Mouse (Mus musculus) spleen, postnatal 36 days (tissue): ENCODE measurements around the gene Arhgap17.

Experiments used
- DNase-seq, 2 experiments: peaks; one replicate each; pipeline ENCODE4 v3.0.0; 2022; ENCODE audit warnings: low spot score in 2 of 2, mixed read lengths in 1 of 2

Arhgap17 gene

DNA sequence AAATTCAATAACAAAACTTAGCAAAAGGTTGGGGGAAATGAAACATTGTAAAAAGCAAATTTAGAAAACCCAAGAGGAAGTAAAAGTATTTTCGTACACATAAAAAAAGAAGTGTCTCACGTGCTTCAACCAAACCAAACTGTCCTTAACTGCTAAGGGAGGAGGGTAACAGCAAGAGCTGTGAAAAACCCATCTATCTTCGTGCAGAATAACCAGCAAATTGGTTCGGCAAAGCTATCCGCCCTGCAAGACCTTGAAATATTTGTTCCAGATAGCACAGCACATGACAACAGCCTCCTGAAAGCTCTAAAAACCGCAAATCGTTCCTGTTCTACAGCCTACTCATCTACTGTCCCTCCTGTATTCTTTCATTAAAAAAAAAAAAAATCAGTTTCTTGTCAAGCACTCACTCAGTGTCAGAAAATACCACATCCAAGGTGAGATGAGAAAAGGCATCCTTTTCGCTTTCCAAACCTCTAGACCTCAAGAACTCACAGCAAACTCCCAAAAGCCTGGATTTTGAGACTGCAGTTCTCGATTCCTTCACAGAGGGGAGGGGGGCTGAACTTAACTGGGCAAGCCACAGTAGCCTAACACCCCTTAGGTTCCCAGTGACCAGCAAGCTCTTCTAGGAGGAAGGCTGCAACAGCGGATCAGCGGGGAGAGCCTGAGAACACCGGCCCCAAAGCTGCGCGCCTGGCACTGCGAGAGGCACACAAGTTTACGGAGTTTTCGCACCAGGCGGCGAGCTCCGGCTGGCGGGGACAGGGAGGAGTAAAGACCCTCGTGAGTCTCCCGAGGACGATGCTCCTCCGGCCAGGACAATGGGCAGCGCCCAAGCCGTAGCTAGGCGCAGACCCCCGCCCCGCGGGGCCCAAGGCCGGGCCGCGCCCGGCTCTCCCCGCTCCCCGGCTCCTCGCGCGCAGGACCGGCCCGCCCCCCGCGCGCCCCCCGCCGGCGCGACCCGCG, 653 bp downstream of the Arhgap17 start:
- peak; percentile 47 to 62 for DNase-seq

DNA sequence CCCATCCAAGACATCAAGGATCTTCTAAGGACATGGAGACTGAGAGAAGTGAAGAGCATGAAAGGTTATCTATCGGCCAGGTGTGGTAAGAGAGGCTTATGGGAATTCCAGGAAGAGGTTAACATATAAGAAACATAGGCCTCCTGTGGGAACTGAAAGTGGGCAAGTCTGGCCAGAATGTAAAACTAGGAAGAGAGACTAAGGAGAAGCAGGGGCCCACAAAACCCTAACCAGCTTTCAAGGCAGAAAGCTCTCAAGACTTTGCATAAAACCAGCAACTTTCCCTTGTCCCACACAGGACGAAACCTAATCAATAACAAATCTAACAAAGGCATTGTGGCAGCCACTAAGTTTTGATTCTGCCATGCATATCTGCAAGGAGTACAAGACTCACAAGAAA, 1.5 kb downstream of the Arhgap17 start:
- peak; percentile 26 to 35 for DNase-seq

DNA sequence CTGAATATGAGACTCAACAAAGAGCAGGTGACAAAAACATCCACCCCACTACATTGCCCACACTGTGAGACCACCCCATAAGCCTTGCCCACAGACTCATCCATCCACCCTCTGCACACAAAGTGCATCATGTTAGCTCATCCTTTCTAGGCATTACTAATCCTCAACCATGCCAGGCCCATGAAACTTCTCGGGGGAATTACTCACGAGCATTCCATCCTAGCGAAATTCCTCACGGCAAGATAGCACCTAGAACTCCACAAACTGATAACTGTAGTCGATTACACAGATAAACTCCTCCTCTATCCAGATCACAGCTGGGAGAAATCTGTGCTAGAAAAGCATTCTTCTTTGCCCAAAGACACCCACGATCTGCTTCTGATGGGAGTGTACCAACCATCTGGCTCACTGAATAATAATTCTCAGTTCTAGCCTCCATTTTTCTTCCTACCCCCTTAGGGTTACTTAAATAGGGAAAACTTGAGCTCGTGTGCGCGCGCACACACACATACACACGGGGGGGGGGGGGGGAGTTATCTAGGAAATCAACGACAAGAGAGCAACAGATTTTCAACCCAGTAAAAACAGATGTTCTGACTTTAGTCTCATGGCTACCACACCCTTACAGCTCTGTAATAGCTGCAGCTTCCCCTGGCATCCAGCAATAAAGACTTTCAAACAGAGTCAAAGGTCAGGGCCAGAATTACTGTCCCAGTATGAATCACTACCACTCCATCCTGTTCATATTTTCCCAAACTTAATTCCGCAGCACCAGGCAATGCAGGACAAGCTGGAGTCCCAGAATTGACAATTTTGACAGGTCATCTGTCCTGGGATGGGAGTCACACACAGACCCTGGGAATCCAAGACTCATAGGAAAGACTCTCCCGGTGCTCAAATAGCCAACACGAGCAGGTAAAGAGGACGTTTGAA, 2.2 kb downstream of the Arhgap17 start:
- no peak for DNase-seq

DNA sequence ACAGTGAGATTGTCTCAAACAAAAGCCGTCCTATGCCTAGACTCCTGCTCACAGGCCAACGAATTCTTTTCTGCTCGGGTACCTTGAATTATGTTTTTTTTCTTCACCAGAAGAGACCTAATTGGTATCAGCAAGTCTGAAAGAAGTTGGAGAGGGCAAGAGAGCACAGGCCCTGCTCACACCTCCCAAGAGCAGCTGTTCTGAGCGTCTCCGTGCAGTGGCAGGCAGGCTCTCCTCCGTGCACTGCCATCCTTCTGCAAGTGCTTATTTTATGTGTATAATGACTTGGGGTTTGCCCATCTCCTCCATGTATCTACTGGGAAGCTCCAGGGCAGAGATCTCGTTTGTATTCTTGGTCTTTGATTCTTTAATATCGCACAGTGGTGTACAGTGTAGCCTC, 2.9 kb downstream of the Arhgap17 start:
- no peak for DNase-seq

DNA sequence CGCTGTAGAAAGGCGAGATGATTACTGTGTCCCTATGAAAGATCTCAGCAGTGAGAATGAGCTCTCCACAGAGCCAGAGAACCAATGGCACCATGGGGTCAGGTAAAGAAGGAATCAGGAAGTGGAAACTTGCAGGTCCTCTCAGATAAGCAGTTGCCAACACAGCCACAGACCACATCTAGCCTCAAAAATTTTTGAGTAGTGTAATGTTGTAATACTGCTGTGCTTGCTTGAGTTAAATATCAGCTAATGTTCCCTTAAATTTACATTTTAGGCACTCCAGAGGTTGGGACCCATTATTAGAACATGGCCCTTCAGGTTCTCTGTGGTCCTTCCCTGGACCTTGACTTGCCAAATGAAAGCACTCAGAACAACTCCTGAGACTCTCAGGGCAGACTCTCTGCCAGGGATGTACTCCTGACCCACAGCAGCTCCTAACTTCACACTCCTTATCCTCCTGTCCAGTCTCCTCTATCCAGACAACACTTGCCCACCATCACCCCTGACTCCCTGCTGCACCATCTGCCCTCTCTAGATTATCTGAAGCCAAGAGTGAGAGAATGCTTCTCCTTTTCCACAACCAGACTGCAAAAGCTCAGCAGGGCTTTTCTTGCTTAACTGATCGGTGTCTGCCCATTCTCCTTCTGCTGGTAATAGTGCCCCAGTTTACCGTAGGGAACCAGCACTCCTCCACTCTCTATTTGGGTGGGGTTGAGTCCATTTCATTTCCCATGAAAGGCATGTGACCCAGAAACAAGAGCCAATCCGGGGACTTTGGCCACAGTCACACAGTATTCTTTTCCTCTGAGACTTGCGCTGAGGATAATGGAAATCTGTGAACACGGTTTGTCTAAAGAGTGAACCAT, 3.6 kb downstream of the Arhgap17 start:
- DNase-seq: peak in 1 of 2 experiments; percentile 18

DNA sequence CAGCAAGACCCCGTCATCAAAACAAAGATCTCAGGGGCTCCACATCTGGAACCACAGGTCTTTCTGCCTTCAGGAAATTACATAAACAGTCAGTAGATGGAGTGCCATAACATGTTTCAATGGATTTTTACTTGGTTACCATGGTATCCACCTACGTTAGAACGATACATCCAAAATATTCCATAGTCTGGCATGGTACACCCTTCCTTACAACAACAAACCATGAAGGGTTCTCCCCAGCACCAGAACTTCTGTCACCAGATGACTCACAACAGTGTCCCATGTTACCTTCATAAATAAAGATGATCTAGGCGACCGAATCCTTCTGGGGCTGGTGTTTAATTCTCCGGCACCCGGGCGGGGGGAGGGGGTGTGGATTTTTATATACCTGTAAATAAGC, 5.7 kb downstream of the Arhgap17 start:
- no peak for DNase-seq

DNA sequence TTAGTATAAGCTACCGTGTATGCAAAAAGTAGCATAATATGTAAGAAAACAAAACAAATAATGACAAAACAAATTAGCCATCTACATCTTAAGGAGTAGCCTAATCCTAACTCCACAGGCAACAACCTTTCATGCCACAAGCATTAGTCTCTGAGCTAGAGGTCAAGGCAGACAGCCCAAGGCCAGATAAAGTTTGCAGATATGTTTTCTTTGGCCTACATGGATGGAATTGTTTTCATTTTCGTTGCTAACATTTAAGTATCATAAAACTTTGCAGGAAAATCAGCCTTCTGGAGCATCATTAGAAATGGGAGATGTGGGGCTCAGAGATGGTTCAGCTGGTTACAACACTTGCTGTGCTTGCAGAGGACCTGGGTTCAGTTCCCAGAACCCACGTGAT, 6.9 kb downstream of the Arhgap17 start:
- DNase-seq: no peak

DNA sequence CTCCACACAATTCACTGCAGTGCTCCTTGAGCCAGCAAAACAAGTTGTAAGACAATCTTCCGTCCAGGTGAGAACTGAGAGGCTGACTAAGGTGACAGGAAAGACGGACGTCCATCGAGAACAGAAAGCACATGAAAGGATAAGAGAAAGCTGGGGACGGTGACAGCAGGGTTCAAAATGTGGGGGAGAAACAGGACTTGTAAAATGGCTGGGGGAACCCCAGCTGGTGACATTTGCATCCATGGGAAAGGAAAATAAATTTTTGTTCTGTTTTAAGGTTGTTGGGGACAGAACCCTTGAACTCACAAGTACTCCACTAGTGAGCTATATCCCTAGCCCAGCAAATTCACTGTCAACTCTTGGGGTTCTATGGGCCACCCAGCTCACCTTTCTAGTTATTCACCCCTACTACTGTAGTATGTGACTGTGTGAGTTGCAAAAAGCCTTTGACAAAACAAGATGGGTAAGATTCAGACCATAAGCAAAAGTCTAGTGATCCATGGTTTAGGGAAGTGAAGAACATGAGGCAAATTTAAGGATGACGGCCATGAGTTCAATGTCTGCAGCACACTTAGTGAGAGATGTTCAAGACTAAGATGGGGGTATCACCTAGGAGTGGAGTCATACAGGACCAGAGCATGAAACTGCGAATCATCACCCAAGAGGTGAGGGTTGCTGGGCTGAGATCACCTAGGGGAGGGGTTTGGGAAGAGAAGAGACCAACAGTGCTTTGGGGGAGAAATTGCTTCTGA, 8.3 kb downstream of the Arhgap17 start:
- DNase-seq: no peak

DNA sequence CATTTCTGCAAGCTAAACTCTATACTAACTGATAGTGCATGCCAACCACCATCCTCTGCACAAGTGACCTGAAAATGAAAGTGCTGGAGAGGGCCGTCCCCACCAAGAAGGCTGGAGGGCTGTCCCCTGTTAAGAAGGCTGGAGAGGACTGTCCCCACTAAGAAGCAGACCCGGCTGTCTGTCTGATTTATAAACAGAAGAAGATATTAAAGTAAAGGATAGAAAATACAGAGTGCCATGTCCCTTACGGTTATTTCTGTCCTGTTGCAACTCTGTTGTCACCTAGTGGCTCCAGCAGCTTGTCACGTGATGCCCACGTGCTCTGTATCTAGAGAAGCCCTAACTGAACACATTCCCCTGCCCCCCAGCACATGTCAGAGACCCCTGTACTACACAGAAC, 9.5 kb downstream of the Arhgap17 start:
- DNase-seq: no peak

DNA sequence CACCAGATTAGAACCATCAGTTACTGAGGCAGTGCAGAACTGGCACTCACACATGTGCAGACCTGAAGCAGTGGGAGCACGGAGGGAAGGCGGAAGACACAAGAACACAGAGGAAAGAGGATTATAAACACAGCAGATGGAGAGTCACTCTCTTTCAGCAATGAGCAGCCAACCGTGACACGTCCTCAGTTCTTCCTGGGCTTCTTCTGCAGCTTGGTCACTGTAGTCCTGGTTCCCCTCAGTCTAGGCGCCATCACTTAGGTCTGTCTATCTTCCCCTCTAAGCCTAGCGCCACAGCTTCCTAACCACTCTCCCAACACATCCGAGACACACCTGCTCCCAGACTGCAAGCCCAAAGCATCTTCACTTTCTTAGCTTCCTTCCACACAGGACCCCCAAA, 10.6 kb downstream of the Arhgap17 start:
- DNase-seq: no peak

DNA sequence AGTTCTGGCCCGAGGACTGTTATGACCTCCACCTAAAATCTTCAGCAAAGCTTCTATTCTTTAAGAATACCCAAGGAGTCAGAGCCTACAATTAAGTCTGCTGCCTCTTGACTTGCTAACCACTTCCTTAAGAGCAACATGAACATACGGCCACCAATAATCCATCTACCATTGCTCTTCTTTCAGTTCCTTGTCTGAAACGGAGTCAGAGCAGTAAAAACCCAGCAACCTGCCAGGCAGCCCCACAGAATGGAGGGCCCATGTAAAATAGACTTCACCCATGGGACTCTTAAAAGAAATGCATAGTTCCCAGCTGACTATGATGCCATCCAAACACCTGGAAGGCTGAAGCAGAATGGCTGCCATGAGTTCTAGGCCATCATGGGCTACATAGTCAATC, 13.6 kb downstream of the Arhgap17 start:
- peak; percentile 62 to 66 for DNase-seq

DNA sequence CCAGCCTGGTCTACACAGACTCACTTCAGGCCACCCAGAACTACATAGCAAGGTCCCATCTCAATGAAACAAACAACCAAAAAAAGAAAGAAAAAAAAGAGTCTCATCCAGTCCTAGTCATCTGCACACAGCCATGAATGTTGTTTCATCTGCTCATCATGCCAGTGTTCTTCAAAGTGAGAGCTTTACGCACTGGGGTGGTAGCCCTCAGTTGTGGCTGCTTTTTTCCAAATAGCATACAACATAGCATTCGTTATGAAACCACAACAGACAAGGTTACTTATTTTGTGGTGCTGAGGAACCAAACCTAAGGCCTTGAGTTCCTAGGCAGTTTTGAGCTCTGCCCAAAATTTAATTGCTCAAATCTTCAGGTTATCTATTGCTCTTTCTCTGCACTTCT, 14.9 kb downstream of the Arhgap17 start:
- DNase-seq: no peak

DNA sequence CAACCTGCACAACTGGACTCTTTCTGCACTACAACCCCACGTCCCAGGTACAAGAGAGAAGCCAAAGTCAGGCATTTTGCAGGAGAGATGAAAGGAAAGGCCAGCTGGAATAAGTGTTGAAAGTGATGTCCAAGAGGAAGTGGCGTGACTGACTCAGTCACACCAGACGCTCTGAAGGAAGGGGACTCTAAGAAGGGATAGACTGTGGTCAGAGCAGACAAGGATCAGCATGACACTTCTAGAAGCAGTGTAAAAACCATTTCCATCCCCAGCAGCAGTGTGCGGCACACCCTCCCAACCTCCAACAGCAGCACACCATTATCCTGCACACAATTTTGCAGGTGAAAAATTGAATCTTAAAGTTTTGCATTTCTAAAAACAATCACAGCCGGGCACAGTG, 15.3 kb downstream of the Arhgap17 start:
- DNase-seq: no peak

DNA sequence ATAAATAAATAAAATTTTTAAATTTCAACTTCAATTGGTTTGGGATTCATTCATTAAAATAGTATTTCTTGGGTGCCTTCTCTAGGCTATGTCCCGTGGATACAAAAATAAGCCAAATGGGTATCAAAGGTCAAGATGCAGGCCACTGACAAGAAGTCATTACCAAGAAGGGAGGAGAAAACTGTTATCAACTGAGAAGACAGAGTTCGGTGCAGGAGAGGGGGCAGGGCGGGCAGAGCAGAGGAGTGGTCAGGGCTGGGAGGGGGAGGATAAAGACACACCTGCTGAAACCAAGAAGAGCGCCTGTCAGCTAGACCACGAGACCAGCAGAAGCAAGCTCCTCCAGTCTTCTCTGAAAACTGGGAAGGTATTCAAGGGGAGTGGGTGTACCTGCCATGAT, 15.8 kb downstream of the Arhgap17 start:
- DNase-seq: peak in 1 of 2 experiments; percentile 36

DNA sequence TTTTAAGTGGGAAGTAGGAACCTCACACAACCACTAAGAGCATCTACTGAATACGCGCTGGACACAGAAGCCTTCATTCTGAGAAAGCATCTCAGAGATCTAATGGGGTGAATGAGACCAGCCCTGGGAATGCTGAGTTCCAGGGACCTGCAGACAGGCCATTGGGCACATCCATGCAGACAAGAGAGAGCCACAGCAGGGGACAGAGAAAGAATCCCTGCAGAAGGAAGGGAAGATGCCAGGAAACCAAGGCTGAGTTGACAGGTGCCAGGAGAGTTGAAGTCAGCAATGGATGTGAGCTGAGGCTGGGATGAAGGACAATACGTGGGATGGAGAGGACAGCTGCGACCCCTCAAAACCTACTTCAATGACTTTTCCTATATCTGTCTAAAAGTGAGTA, 16.6 kb downstream of the Arhgap17 start:
- DNase-seq: no peak

DNA sequence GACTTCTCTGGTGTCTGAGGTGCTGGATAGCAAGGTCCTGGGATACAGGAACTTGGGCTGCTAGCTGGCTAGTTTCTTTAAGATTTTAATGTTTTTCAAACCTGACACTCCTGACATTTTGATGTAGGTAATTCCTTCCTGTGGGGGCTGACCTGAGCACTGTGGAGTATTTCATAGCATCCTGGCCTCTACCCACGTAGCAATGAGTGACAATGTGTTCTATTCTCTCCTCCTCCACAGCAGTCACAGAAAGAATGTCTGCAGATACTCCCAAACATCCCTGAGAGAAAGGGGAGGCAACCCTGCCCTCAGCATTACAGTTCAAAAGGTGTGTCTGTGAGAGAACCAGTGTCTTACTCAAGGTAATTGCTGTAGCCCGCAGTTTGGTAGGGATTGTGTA, 19.5 kb downstream of the Arhgap17 start:
- DNase-seq: no peak

DNA sequence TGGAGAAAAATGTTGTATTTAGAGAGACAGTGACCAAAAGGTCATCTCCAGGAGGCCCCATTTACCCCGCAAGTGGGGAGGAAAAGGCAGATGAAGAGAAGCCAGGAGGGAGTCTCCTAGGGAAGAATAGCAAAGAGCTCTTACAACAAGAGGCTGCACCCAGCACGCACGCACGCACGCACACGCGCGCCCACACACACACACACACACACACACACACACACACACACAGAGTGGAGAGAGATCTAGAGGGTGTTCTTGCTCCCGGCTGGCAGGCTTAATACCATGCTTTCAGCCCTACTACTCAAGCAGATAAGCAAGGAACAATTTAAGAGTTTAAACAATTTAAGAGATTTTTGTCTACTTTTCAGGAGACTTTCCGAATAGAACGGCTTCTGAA, 19.9 kb downstream of the Arhgap17 start:
- no peak for DNase-seq

DNA sequence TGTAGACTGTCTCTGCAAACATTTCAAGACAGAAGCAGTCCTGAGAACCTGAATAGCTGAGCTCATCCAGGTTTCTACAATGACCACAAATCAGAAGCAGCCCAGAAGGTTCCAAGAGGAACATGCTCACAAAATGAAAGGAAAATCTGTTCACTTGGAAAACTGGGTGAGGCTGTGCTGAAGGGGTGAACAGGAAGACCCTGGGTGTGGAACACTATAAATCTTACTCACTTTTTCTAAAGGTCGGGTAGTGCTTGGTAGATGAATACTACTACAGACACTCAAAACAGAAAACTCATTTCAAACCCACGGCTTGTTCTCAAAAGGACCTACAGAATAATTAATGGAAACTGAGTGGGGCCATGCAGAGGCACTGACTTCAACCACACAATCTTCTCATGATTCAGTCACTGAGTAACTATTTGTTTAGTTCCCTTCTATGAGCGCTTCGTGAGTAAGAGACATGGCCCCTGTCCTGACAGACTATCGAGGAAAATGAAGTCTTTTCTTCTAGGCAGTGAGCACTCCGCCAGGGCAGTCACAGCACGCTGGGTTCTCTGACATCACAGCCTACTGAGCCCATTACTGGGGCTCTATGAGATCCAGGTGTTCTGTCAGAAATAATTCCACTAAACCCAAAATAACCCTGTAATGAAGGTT, 23.0 kb downstream of the Arhgap17 start:
- no peak for DNase-seq

DNA sequence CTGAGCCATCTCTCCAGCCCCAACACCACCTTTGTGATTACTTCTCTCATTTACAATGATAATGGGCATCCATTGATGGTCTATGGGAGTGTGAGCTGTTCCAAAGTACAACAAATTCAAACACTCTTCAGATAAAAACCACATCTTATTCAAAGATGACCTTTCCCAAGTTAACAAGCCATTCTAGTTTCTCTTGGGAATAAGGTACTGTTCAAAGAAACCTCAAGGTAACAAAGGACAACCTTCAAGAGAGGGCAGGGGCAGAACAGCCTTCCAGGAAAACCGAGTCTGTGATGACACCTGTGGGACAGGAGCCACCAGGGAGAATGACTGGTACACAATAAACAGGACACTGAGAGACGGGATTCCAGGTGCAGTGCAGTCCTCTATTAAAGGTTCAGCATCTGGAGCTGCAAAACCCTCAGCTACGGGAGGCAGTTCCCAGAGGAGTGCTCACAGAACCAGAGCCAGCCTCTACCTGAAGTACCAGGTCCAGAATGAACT, 24.6 kb downstream of the Arhgap17 start:
- DNase-seq: no peak
